Mouse (Mus musculus) CH12.LX (cell line): ENCODE measurements around the gene Calcoco2. TPM values are rescaled to one million over a fixed set of nuclear protein-coding genes. Genes with fewer than 3 reads are reported as not detected.
A peak's percentile ranks its signal among the peaks of the same experiment; 100 is the strongest.
"Not testable (repeated sequence)": the region's sequence is repeated elsewhere in the genome, so short reads cannot be mapped to it uniquely, and the experiment has no call there.

Source experiments
- DNase-seq: peaks from one replicate; pipeline ENCODE4 v3.0.0-alpha.2; 2013; ENCODE audit errors: extremely low read depth
- H3K27ac ChIP-seq: 2 replicates; pipeline ENCODE4 v1.5.1; 2012; ENCODE audit warnings: low read depth, mild to moderate bottlenecking, control low read depth, moderate library complexity; ENCODE audit not compliant: insufficient read depth
- H3K27me3 ChIP-seq: replicated peaks from 2 replicates; pipeline ENCODE3; 2012; ENCODE audit warnings: inconsistent platforms
- H3K36me3 ChIP-seq, 2 experiments: replicated peaks in 1 of 2; 2 replicates each; pipeline versions ENCODE3 to v1.6.1; 2012; ENCODE audit warnings: inconsistent platforms in 1 of 2, low read length in 1 of 2, mild to moderate bottlenecking in 1 of 2, mixed read lengths in 1 of 2, moderate library complexity in 1 of 2; ENCODE audit not compliant: control insufficient read depth in 1 of 2, insufficient read depth in 1 of 2
- H3K4me1 ChIP-seq, 2 experiments: 2 replicates each; pipeline ENCODE4 v1.6.1; 2012; ENCODE audit warnings: inconsistent platforms in 1 of 2, moderate library complexity in 1 of 2; ENCODE audit not compliant: insufficient read depth in 2 of 2, control insufficient read depth in 1 of 2
- H3K4me2 ChIP-seq: 2 replicates; pipeline ENCODE4 v1.6.1; 2012; ENCODE audit warnings: low read depth, mild to moderate bottlenecking, control low read depth; ENCODE audit not compliant: poor library complexity, insufficient read depth, severe bottlenecking
- H3K4me3 ChIP-seq, 3 experiments: fragments of 150-350 bp in 1 of 3; sonication (generic) in 1 of 3; replicated peaks in 1 of 3; 2 replicates each; pipeline versions ENCODE3 to v1.5.1; 2011 to 2012; ENCODE audit warnings: low read depth in 2 of 3, low read length in 2 of 3, mild to moderate bottlenecking in 2 of 3, moderate library complexity in 2 of 3, control low read depth in 1 of 3, improper control_type of control experiment in 1 of 3, inconsistent platforms in 1 of 3, mixed read lengths in 1 of 3; ENCODE audit not compliant: poor library complexity in 1 of 3
- H3K79me2 ChIP-seq: replicated peaks from 2 replicates; pipeline ENCODE4 v1.6.1; 2012; ENCODE audit warnings: mild to moderate bottlenecking, moderate library complexity; ENCODE audit not compliant: control insufficient read depth, poor library complexity, insufficient read depth, severe bottlenecking; ENCODE audit errors: extremely low read depth
- H3K9ac ChIP-seq: 2 replicates; pipeline ENCODE4 v1.6.1; 2012; ENCODE audit warnings: low read depth, mild to moderate bottlenecking, control low read depth, moderate library complexity; ENCODE audit not compliant: insufficient read depth
- H3K9me3 ChIP-seq: replicated peaks from 2 replicates; pipeline ENCODE3; 2012; ENCODE audit warnings: low read length, inconsistent platforms, mixed read lengths
- BHLHE40 ChIP-seq: IDR thresholded peaks from 2 replicates; pipeline ENCODE4 v1.6.1; 2011; ENCODE audit warnings: mild to moderate bottlenecking, low read depth, low read length, improper control_type of control experiment
- CHD1 ChIP-seq: IDR thresholded peaks from 2 replicates; pipeline ENCODE4 v1.6.1; 2012; ENCODE audit warnings: low read depth, low read length, improper control_type of control experiment, inconsistent platforms
- CHD2 ChIP-seq: IDR thresholded peaks from 2 replicates; pipeline ENCODE4 v1.6.1; 2011; ENCODE audit warnings: low read length, improper control_type of control experiment
- ELF1 ChIP-seq: IDR thresholded peaks from 2 replicates; pipeline ENCODE4 v1.6.1; 2014; ENCODE audit warnings: low read depth, mild to moderate bottlenecking, inconsistent platforms, low read length, improper control_type of control experiment
- EP300 ChIP-seq: IDR thresholded peaks from 2 replicates; pipeline ENCODE4 v1.6.1; 2011; ENCODE audit warnings: low read length, improper control_type of control experiment
- ETS1 ChIP-seq: conservative IDR thresholded peaks from 2 replicates; pipeline ENCODE4 v1.6.1; 2012; ENCODE audit warnings: low read depth, mild to moderate bottlenecking, inconsistent platforms, low read length, improper control_type of control experiment, moderate library complexity
- GABPA ChIP-seq: IDR thresholded peaks from 2 replicates; pipeline ENCODE4 v1.6.1; 2012; ENCODE audit warnings: low read depth, low read length, improper control_type of control experiment, inconsistent platforms; ENCODE audit not compliant: insufficient replicate concordance
- HCFC1 ChIP-seq: IDR thresholded peaks from 2 replicates; pipeline ENCODE4 v1.6.1; 2012; ENCODE audit warnings: low read depth, mild to moderate bottlenecking, inconsistent platforms, low read length, improper control_type of control experiment
- IRF4 ChIP-seq: IDR thresholded peaks from 2 replicates; pipeline ENCODE4 v1.6.1; 2014; ENCODE audit warnings: low read depth, mild to moderate bottlenecking, inconsistent platforms, low read length, improper control_type of control experiment
- MAFK ChIP-seq: IDR thresholded peaks from 2 replicates; pipeline ENCODE4 v1.6.1; 2011; ENCODE audit warnings: low read length, improper control_type of control experiment; ENCODE audit not compliant: insufficient replicate concordance
- MAX ChIP-seq: IDR thresholded peaks from 2 replicates; pipeline ENCODE4 v1.6.1; 2011; ENCODE audit warnings: low read length, improper control_type of control experiment
- MAZ ChIP-seq: IDR thresholded peaks from 2 replicates; pipeline ENCODE4 v1.6.1; 2012; ENCODE audit warnings: low read depth, mild to moderate bottlenecking, inconsistent platforms, low read length, improper control_type of control experiment, moderate library complexity
- MYC ChIP-seq: IDR thresholded peaks from 2 replicates; pipeline ENCODE4 v1.6.1; 2011; ENCODE audit warnings: low read depth, mild to moderate bottlenecking, improper control_type of control experiment, low read length
- NELFE ChIP-seq: IDR thresholded peaks from 2 replicates; pipeline ENCODE4 v1.6.1; 2011; ENCODE audit warnings: low read depth, low read length, improper control_type of control experiment
- NRF1 ChIP-seq: IDR thresholded peaks from 2 replicates; pipeline ENCODE4 v1.6.1; 2014; ENCODE audit warnings: low read depth, mild to moderate bottlenecking, inconsistent platforms, low read length, improper control_type of control experiment, moderate library complexity
- POLR2A ChIP-seq: IDR thresholded peaks from 2 replicates; pipeline ENCODE4 v1.6.1; 2011; ENCODE audit warnings: low read depth, mild to moderate bottlenecking, improper control_type of control experiment, low read length
- RAD21 ChIP-seq: IDR thresholded peaks from 2 replicates; pipeline ENCODE4 v1.6.1; 2011; ENCODE audit warnings: low read depth, mild to moderate bottlenecking, low read length, improper control_type of control experiment, moderate library complexity
- SMC3 ChIP-seq: IDR thresholded peaks from 2 replicates; pipeline ENCODE4 v1.6.1; 2011; ENCODE audit warnings: low read depth, low read length, improper control_type of control experiment
- TCF12 ChIP-seq: IDR thresholded peaks from 2 replicates; pipeline ENCODE4 v1.6.1; 2014; ENCODE audit warnings: low read depth, mild to moderate bottlenecking, inconsistent platforms, low read length, improper control_type of control experiment
- UBTF ChIP-seq: IDR thresholded peaks from 2 replicates; pipeline ENCODE4 v1.6.1; 2012; ENCODE audit warnings: low read depth, mild to moderate bottlenecking, inconsistent platforms, low read length, improper control_type of control experiment, moderate library complexity
- USF1 ChIP-seq: IDR thresholded peaks from 2 replicates; pipeline ENCODE4 v1.6.1; 2014; ENCODE audit warnings: low read depth, mild to moderate bottlenecking, inconsistent platforms, low read length, improper control_type of control experiment
- USF2 ChIP-seq: conservative IDR thresholded peaks from 2 replicates; pipeline ENCODE4 v1.6.1; 2011; ENCODE audit warnings: low read depth, low read length, improper control_type of control experiment
- ZKSCAN1 ChIP-seq: IDR thresholded peaks from 2 replicates; pipeline ENCODE4 v1.6.1; 2012; ENCODE audit warnings: low read depth, inconsistent platforms, low read length, improper control_type of control experiment, borderline replicate concordance
- ZMIZ1 ChIP-seq: IDR thresholded peaks from 2 replicates; pipeline ENCODE4 v1.6.1; 2012; ENCODE audit warnings: low read depth, mild to moderate bottlenecking, inconsistent platforms, low read length, improper control_type of control experiment
- ZNF384 ChIP-seq: IDR thresholded peaks from 2 replicates; pipeline ENCODE4 v1.6.1; 2012; ENCODE audit warnings: low read depth, low read length, improper control_type of control experiment, inconsistent platforms
- dilution Hi-C: fragments of 300-500 bp; cut with MboI; formaldehyde crosslinking; loops from 2 replicates; pipeline ENCODE4 v1.14.3; 2020; ENCODE audit warnings: low sequenced_read_pairs; ENCODE audit not compliant: extremely low pct_unique_long_range_greater_than_20kb, extremely low pct_ligation_motif_present
- in situ Hi-C: fragments of 300-500 bp; cut with MboI; formaldehyde crosslinking; loops from 3 replicates; pipeline ENCODE4 v1.14.3; 2019; ENCODE audit warnings: low sequenced_read_pairs, low pct_ligation_motif_present, low pct_unique_long_range_greater_than_20kb, mixed read lengths
- polyA plus RNA-seq: library from polyadenylated mRNA; unstranded; fragments of >175 nt; gene quantifications from 2 replicates; pipeline ENCODE4 v1.2.1, GENCODE M21; 2012; ENCODE audit warnings: low read depth; ENCODE audit not compliant: insufficient read length
- total RNA-seq, 2 experiments: library from RNA; depleted of rRNA; stranded (reverse); fragments of 300-350 nt in 1 of 2; fragments of >200 nt in 1 of 2; gene quantifications; 2 replicates each; pipeline ENCODE4 v1.2.3; 2012 to 2014

Calcoco2 gene
- total and polyA plus RNA-seq, 3 experiments: not detected

- H3K4me3 ChIP-seq: no peak overlapping the region
- no peak for DNase-seq
- no peaks in the 10 kb centered on the region for H3K79me2 ChIP-seq
- no peaks in the 10 kb centered on the region for H3K36me3 ChIP-seq
- no peak overlapping the region for H3K9ac ChIP-seq
- no peaks in the 10 kb centered on the region for H3K9me3 ChIP-seq
- no peak for TF ChIP-seq HCFC1
- no peak for TF ChIP-seq ZMIZ1
- TF ChIP-seq CHD1: no peak
- no peak for TF ChIP-seq MAX
- TF ChIP-seq, all 38 proteins: peak for 0
- dilution Hi-C loops (no loop called here), in situ Hi-C loops (loop anchor here (5.0 kb wide), 1 partner anchor 38 kb away; no protein-coding TSS in a partner anchor)
- H3K27me3 ChIP-seq: peaks cover 84% of the 10 kb centered on the region
- peaks cover 0 to 12% of the 10 kb centered on the region in 2 experiments; a peak in 2 of 4 replicates for H3K4me1 ChIP-seq
- no peak overlapping the region for H3K4me2 ChIP-seq
- H3K27ac ChIP-seq: no peak overlapping the region
These were observed 18.8 kb upstream of the Calcoco2 start for GRCm38 (mm10) chr11:96130606-96131005.

DNA sequence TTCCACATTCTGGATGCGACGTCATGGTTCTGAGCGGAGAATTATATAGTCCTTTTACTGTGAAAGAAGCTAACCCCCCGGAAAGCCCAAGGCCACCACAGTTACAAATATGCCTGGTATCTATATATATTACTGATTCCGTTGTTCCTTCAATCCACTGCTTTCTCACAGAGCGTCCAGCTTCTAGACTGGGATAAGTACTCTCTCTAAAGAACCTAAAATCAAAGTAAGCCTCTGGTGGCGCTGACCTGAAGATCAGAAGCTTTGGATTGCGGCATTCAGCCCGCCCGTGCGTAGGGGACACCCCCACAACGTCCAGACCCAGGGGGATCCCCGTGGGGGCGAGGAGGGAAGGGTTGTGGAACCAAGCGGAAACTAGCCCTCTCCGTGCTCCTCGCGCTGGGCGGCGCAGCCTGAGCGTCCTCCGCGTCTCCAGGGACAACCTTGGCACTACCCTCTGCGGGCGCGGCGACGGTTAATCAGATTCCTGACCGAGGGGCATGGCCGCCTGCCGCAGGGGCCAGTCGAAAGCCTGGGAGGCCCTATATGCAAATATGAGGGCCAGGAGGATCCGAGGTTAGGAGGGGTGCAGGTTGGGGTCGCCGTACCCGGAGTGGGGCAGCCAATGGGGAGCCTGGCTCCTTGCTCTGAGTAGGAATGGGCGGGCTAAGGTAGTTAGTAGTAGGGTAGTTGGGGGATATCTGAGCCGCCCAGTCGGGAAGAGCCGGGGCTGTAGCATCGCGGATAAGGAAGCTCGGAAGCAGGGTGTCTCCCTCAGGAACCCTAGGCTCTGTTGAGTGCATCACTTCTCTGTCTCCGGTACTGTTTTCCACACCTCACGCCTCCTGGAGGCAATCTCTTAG is 12.5 kb upstream of the Calcoco2 start:
- in situ Hi-C loops: no loop called here
- Histone ChIP-seq H3K27ac (no peak overlapping the region), H3K9me3 (no peaks in the 10 kb centered on the region), H3K79me2 (no peaks in the 10 kb centered on the region), H3K4me2 (peak overlapping the region; percentile 68), H3K27me3 (peaks cover 84% of the 10 kb centered on the region), H3K36me3 (no peaks in the 10 kb centered on the region), H3K9ac (no peak overlapping the region), H3K4me1 (peaks cover 0 to 12% of the 10 kb centered on the region in 2 experiments; a peak in 2 of 4 replicates), H3K4me3 (peak overlapping the region in 2 of 3 experiments; percentile 1 to 20)
- dilution Hi-C loops: no loop called here
- TF ChIP-seq CHD2: no peak
- TF ChIP-seq ETS1: 0 out of 2 replicates have a peak, but pooled peaks have one; percentile 26
- no peak for TF ChIP-seq CHD1
- peak; percentile 77 for TF ChIP-seq BHLHE40
- 0 out of 2 replicates have a peak, but pooled peaks have one; percentile 28 for TF ChIP-seq MAZ
- no peak for TF ChIP-seq NRF1
- TF ChIP-seq ZNF384: no peak
- TF ChIP-seq HCFC1: no peak
- TF ChIP-seq ELF1: no peak
- no peak for TF ChIP-seq USF1
- no peak for TF ChIP-seq ZMIZ1
- TF ChIP-seq POLR2A: no peak
- TF ChIP-seq UBTF: no peak
- TF ChIP-seq NELFE: no peak
- TF ChIP-seq MAFK: no peak
- no peak for TF ChIP-seq ZKSCAN1
- no peak for TF ChIP-seq SMC3
- no peak for TF ChIP-seq EP300
- TF ChIP-seq USF2: no peak
- no peak for TF ChIP-seq TCF12
- no peak for TF ChIP-seq MYC
- peak; percentile 44; the same call in 1 of the 2 replicates for TF ChIP-seq IRF4
- TF ChIP-seq RAD21: no peak
- no peak for TF ChIP-seq GABPA
- peak; percentile 59 for DNase-seq

- H3K9ac ChIP-seq, H3K36me3 ChIP-seq, H3K9me3 ChIP-seq, in situ Hi-C loops, dilution Hi-C loops, H3K27ac ChIP-seq, H3K4me2 ChIP-seq, DNase-seq, H3K4me3 ChIP-seq, H3K79me2 ChIP-seq: not testable (repeated sequence)
- H3K4me1 ChIP-seq: peaks cover 0 to 12% of the 10 kb centered on the region in 2 experiments; a peak in 2 of 4 replicates
- peaks cover 77% of the 10 kb centered on the region for H3K27me3 ChIP-seq
These were observed 11.0 kb upstream of the Calcoco2 start for GRCm38 (mm10) chr11:96122806-96123205.
